In the genomic region with DNA sequence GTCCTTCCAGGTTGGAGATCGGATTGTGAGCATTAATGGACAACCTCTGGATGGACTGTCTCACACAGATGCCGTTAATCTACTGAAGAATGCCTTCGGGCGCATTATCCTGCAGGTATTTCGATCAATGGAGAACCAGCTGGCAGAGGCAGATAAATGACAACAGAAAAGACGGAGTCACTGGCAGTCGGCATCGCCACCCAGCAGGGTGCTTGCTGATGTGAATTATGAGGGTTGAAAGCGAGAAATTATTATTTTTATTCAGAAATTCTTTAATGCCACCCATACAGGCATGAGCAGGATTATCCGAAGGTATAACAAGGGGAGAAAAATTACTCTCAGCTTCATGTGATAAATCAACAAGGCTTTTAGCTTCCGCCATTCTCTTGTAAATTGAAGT, we compare ENCODE assay signal across 30 mouse cellular contexts. TPM values are rescaled to one million over a fixed set of nuclear protein-coding genes. Genes with fewer than 3 reads are reported as not detected.
DNase-seq lines count a peak whose midpoint lies in the region; ATAC-seq lines count a peak whose summit lies in the region.
"Had no signal": no experiment of that assay in that cellular context is flagged by ENCODE, and none has a peak within 500 bp of the region (broad histone marks: within the 10 kb centered on the region; RNA-seq: fewer than 3 reads in every experiment).

No protein-coding gene starts in this region.

- no peak for ATAC-seq in forebrain, embryonic 15.5 days (replicated peaks)
- no peak for ATAC-seq in forebrain, embryonic 16.5 days
- 0 out of 2 replicates have a peak, but pooled peaks have one; percentile 53 for ATAC-seq in hindbrain, embryonic 12.5 days (ENCODE audit: low FRiP score)
- ATAC-seq in hindbrain, embryonic 16.5 days: peak; percentile 7; the same call in 1 of the 2 replicates
- no peak for ATAC-seq in neural tube, embryonic 13.5 days (ENCODE audit: low read depth)
- ATAC-seq in erythroid progenitor cell, adult 5-6 weeks (replicated peaks; ENCODE audit: low FRiP score, poor library complexity, severe bottlenecking): no peak
- ATAC-seq: intestine, embryonic 15.5 days had no signal

- WGBS in forebrain, embryonic 15.5 days: 54% methylated on average over 11 of the region's 11 CpGs
- WGBS in forebrain, embryonic 16.5 days: 60% methylated on average over 11 of the region's 11 CpGs
- WGBS in hindbrain, embryonic 12.5 days: 57% methylated on average over 11 of the region's 11 CpGs
- 47% methylated on average over 11 of the region's 11 CpGs for WGBS in hindbrain, embryonic 16.5 days
- 32% methylated on average over 11 of the region's 11 CpGs for WGBS in neural tube, embryonic 13.5 days

- H3K9me3 ChIP-seq in forebrain, embryonic 15.5 days: no peaks in the 10 kb centered on the region
- H3K9me3 ChIP-seq in forebrain, embryonic 16.5 days (ENCODE audit: control insufficient read depth, low read length): no peaks in the 10 kb centered on the region
- no peaks in the 10 kb centered on the region for H3K9me3 ChIP-seq in hindbrain, embryonic 12.5 days (replicated peaks)
- H3K9me3 ChIP-seq in hindbrain, embryonic 16.5 days (ENCODE audit: control insufficient read depth, low read length): no peaks in the 10 kb centered on the region
- no peaks in the 10 kb centered on the region for H3K9me3 ChIP-seq in neural tube, embryonic 13.5 days
- H3K9me3 ChIP-seq: embryonic facial prominence, embryonic 10.5 days; heart, embryonic 10.5 days; intestine, embryonic 15.5 days; liver, embryonic 13.5 days; stomach, embryonic 15.5 days had no signal

- DNase-seq in gastrocnemius, adult 18-20 months (ENCODE audit: low spot score): no peak
- DNase-seq: adrenal gland, postnatal 25 days; cerebellum, adult 11 months; cerebellum, adult 9-11 months; gastrocnemius, adult 2 months; heart, postnatal 4 days; kidney, postnatal 36 days; liver, embryonic 13.5 days; lung, adult 2 months; lung, postnatal 14 days; right cerebral cortex, adult 18-20 months; thymus, postnatal 25 days had no signal

- H3K27me3 ChIP-seq in forebrain, embryonic 15.5 days: no peaks in the 10 kb centered on the region
- H3K27me3 ChIP-seq in forebrain, embryonic 16.5 days (replicated peaks; ENCODE audit: control insufficient read depth, insufficient read depth, low read length): no peaks in the 10 kb centered on the region
- H3K27me3 ChIP-seq in hindbrain, embryonic 12.5 days: no peaks in the 10 kb centered on the region
- no peaks in the 10 kb centered on the region for H3K27me3 ChIP-seq in hindbrain, embryonic 16.5 days (replicated peaks; ENCODE audit: control insufficient read depth, insufficient read depth, low read length)
- H3K27me3 ChIP-seq in neural tube, embryonic 13.5 days: no peaks in the 10 kb centered on the region
- H3K27me3 ChIP-seq: intestine, embryonic 15.5 days; kidney, embryonic 15.5 days; limb, embryonic 13.5 days; liver, embryonic 13.5 days; stomach, embryonic 15.5 days had no signal

- H3K9ac ChIP-seq in forebrain, embryonic 15.5 days (replicated peaks): no peak overlapping the region
- no peak overlapping the region for H3K9ac ChIP-seq in forebrain, embryonic 16.5 days (replicated peaks; ENCODE audit: low read depth, low read length)
- no peak overlapping the region for H3K9ac ChIP-seq in hindbrain, embryonic 12.5 days
- no peak overlapping the region for H3K9ac ChIP-seq in hindbrain, embryonic 16.5 days (ENCODE audit: low read depth, low read length)
- peak overlapping the region; percentile 34; the same call in 1 of the 2 replicates for H3K9ac ChIP-seq in neural tube, embryonic 13.5 days
- H3K9ac ChIP-seq: intestine, embryonic 15.5 days; kidney, embryonic 15.5 days; limb, embryonic 13.5 days; liver, embryonic 13.5 days; stomach, embryonic 15.5 days had no signal

- peaks cover 14% of the 10 kb centered on the region for H3K4me1 ChIP-seq in forebrain, embryonic 15.5 days
- H3K4me1 ChIP-seq in forebrain, embryonic 16.5 days (replicated peaks; ENCODE audit: control insufficient read depth, insufficient read depth, low read length): peaks cover 17% of the 10 kb centered on the region
- H3K4me1 ChIP-seq in hindbrain, embryonic 12.5 days: peaks cover 9% of the 10 kb centered on the region
- peaks cover 2% of the 10 kb centered on the region; the same call in 1 of the 2 replicates for H3K4me1 ChIP-seq in hindbrain, embryonic 16.5 days (ENCODE audit: control insufficient read depth, insufficient read depth, low read depth, low read length)
- H3K4me1 ChIP-seq in neural tube, embryonic 13.5 days (replicated peaks): peaks cover 27% of the 10 kb centered on the region
- H3K4me1 ChIP-seq: embryonic facial prominence, embryonic 10.5 days; intestine, embryonic 15.5 days; kidney, embryonic 15.5 days; limb, embryonic 13.5 days; liver, embryonic 13.5 days; stomach, embryonic 15.5 days had no signal

- 0 out of 2 replicates have a peak overlapping the region, but pooled peaks have one; percentile 38 for H3K27ac ChIP-seq in forebrain, embryonic 15.5 days (replicated peaks)
- no peak overlapping the region for H3K27ac ChIP-seq in forebrain, embryonic 16.5 days (ENCODE audit: low read length)
- H3K27ac ChIP-seq in hindbrain, embryonic 12.5 days: peak overlapping the region; percentile 35; the same call in 1 of the 2 replicates
- H3K27ac ChIP-seq in hindbrain, embryonic 16.5 days (ENCODE audit: low read depth, low read length): no peak overlapping the region
- H3K27ac ChIP-seq in neural tube, embryonic 13.5 days (replicated peaks): peak overlapping the region; percentile 61
- H3K27ac ChIP-seq: embryonic facial prominence, embryonic 10.5 days; gastrocnemius, adult 2 months; heart, embryonic 10.5 days; intestine, embryonic 15.5 days; kidney, embryonic 15.5 days; limb, embryonic 13.5 days; liver, embryonic 13.5 days; stomach, embryonic 15.5 days had no signal

- no peaks in the 10 kb centered on the region for H3K36me3 ChIP-seq in forebrain, embryonic 15.5 days
- H3K36me3 ChIP-seq in forebrain, embryonic 16.5 days (ENCODE audit: control insufficient read depth, insufficient read depth): no peaks in the 10 kb centered on the region
- no peaks in the 10 kb centered on the region for H3K36me3 ChIP-seq in hindbrain, embryonic 12.5 days
- 0 out of 2 replicates have a peak, but pooled peaks cover 2% of the 10 kb centered on the region for H3K36me3 ChIP-seq in hindbrain, embryonic 16.5 days (ENCODE audit: control insufficient read depth, insufficient read depth, low read length)
- no peaks in the 10 kb centered on the region for H3K36me3 ChIP-seq in neural tube, embryonic 13.5 days
- H3K36me3 ChIP-seq: intestine, embryonic 15.5 days; liver, embryonic 13.5 days had no signal

- no peak overlapping the region for H3K4me3 ChIP-seq in forebrain, embryonic 15.5 days
- no peak overlapping the region for H3K4me3 ChIP-seq in forebrain, embryonic 16.5 days (replicated peaks; ENCODE audit: low read length)
- H3K4me3 ChIP-seq in hindbrain, embryonic 12.5 days: no peak overlapping the region
- H3K4me3 ChIP-seq in hindbrain, embryonic 16.5 days (ENCODE audit: low read length): no peak overlapping the region
- H3K4me3 ChIP-seq in neural tube, embryonic 13.5 days: no peak overlapping the region; the same call in 1 of the 2 replicates
- H3K4me3 ChIP-seq: embryonic facial prominence, embryonic 10.5 days; gastrocnemius, adult 2 months; heart, embryonic 10.5 days; intestine, embryonic 15.5 days; kidney, embryonic 15.5 days; limb, embryonic 13.5 days; liver, embryonic 13.5 days; stomach, embryonic 15.5 days had no signal

- no peak overlapping the region for H3K4me2 ChIP-seq in forebrain, embryonic 15.5 days (replicated peaks)
- H3K4me2 ChIP-seq in forebrain, embryonic 16.5 days (ENCODE audit: low read length): no peak overlapping the region
- H3K4me2 ChIP-seq in hindbrain, embryonic 12.5 days (replicated peaks): no peak overlapping the region
- H3K4me2 ChIP-seq in hindbrain, embryonic 16.5 days (ENCODE audit: low read length): peak overlapping the region; percentile 15; the same call in 1 of the 2 replicates
- peak overlapping the region; percentile 38 for H3K4me2 ChIP-seq in neural tube, embryonic 13.5 days
- H3K4me2 ChIP-seq: intestine, embryonic 15.5 days; kidney, embryonic 15.5 days; limb, embryonic 13.5 days; liver, embryonic 13.5 days; stomach, embryonic 15.5 days had no signal

RNA-seq across cellular contexts. Expression of a gene that starts 38.4 kb away (rescaled TPM):
- not detected in 2 replicates for polyA plus RNA-seq in forebrain, embryonic 15.5 days (2015; fragmentation: Nextera tagmentation; extraction: Ambion mirVana)
- not detected in 2 replicates for polyA plus RNA-seq in forebrain, embryonic 16.5 days (2015; fragmentation: Nextera tagmentation; extraction: Ambion mirVana)
- 0.30 and 0.36 TPM in 2 replicates for polyA plus RNA-seq in hindbrain, embryonic 12.5 days (2016; fragmentation: Nextera tagmentation; extraction: Ambion mirVana)
- polyA plus RNA-seq in hindbrain, embryonic 16.5 days (2015; fragmentation: Nextera tagmentation; extraction: Ambion mirVana): 0.17 TPM in 1 of 2 replicates, not detected in the other
- not detected in 2 replicates for polyA plus RNA-seq in neural tube, embryonic 13.5 days (2015; fragmentation: Nextera tagmentation; extraction: Ambion mirVana)
- not detected in 2 replicates for total RNA-seq in erythroid progenitor cell, adult 5-6 weeks (2015; ENCODE audit: low replicate concordance)
- total RNA-seq in erythroid progenitor cell, adult 5-6 weeks (2017; ENCODE audit: low replicate concordance): not detected in 2 replicates
- not detected for total RNA-seq in gastrocnemius, adult 18-20 months (2021)
- total RNA-seq: adrenal gland, postnatal 25 days; gastrocnemius, adult 2 months; gastrocnemius, postnatal 4 days; heart, postnatal 4 days; left cerebral cortex, postnatal 25 days; megakaryocyte progenitor cell, adult 5-6 weeks; monocyte, adult 5-6 weeks had no signal
- polyA plus RNA-seq: heart, embryonic 16.5 days; liver, embryonic 13.5 days; neural tube, embryonic 11.5 days had no signal

Comparison
In these comparisons a context has a peak if more than half of its experiments do, and no peak if none do; other contexts are left out.
1. H3K27ac ChIP-seq: peak in forebrain, embryonic 15.5 days (single experiment), hindbrain, embryonic 12.5 days (single experiment) and neural tube, embryonic 13.5 days (single experiment); none in forebrain, embryonic 16.5 days (single experiment) and hindbrain, embryonic 16.5 days (single experiment).
2. H3K4me2 ChIP-seq: peak in hindbrain, embryonic 16.5 days (single experiment) and neural tube, embryonic 13.5 days (single experiment); none in forebrain, embryonic 15.5 days (single experiment), forebrain, embryonic 16.5 days (single experiment) and hindbrain, embryonic 12.5 days (single experiment).
3. ATAC-seq: peak in hindbrain, embryonic 12.5 days (single experiment) and hindbrain, embryonic 16.5 days (single experiment); none in forebrain, embryonic 15.5 days (single experiment), forebrain, embryonic 16.5 days (single experiment), neural tube, embryonic 13.5 days (single experiment) and erythroid progenitor cell, adult 5-6 weeks (single experiment).